Mouse (Mus musculus): ENCODE measurements at regions not wholly inside any gene's neighbourhood (a gene's known extent, or its start where the extent isn't known, plus 50 kb on each side); places are given as distances from the start of the nearest gene placed in this dataset.

DNA sequence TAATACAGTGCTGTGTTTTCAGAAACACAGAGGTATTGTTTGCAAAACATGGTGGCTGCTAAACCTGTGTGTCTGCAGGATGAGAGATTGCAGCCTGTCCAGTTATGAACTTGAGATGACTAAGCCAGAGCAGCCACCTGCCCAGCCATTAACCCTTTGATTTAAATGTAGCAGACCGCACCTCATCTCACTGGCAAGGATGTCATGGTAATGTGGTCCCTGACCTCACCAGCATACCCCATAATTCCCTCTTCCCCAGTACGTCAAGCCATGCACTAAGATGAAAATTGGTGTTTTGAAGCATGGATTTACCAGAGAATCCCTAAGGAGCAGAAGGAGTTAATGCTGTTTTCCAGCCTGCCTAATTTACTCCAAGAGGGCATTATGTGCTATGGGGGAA, 128.5 kb upstream of the Chl1 start:
- Histone ChIP-seq H3K27ac (ENCODE audit: control insufficient read depth, insufficient read depth, low read depth, low read length) (no peak overlapping the region), H3K36me3 (ENCODE audit: control insufficient read depth, insufficient read depth, low read length) (no peaks in the 10 kb centered on the region), H3K4me1 (ENCODE audit: control insufficient read depth, insufficient read depth, low read length) (no peaks in the 10 kb centered on the region), H3K27me3 (ENCODE audit: control insufficient read depth, insufficient read depth, low read length) (no peaks in the 10 kb centered on the region), H3K4me3 (ENCODE audit: control insufficient read depth, low read depth, low read length) (no peak overlapping the region)
- TF ChIP-seq CTCF (IDR thresholded peaks at IDR 0.05; ENCODE audit: control insufficient read depth, insufficient read depth, insufficient replicate concordance, low read depth, low read length), result no peak
- no peak for TF ChIP-seq POLR2A (IDR thresholded peaks at IDR 0.05; ENCODE audit: control insufficient read depth, low read depth, low read length)

DNA sequence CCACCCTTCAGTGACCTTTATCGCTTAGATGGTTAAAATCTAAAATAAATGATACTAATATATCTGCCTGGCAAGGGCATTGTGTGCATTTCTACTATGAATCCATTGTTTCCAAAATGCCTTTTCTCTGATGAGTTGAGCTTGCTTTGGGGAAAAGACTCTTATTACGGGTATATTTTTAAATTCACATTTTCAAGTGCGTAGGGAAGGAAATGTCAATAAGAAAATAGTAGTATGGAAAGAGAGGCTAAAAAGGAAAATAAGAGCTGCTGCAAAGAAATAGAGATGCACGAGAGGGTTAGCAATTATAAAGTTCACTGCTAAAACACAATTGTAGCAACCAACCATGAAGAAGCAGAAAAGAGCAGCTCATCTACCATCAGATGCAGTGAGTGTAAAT, 123.8 kb upstream of the Chl1 start:
- H3K4me3 ChIP-seq (ENCODE audit: control insufficient read depth, low read depth, low read length), result no peak overlapping the region
- H3K36me3 ChIP-seq (ENCODE audit: control insufficient read depth, insufficient read depth, low read length), result no peaks in the 10 kb centered on the region
- TF ChIP-seq CTCF (IDR thresholded peaks at IDR 0.05; ENCODE audit: control insufficient read depth, insufficient read depth, insufficient replicate concordance, low read depth, low read length) (no peak), POLR2A (IDR thresholded peaks at IDR 0.05; ENCODE audit: control insufficient read depth, low read depth, low read length) (no peak)
- H3K27ac ChIP-seq (ENCODE audit: control insufficient read depth, insufficient read depth, low read depth, low read length), result no peak overlapping the region
- H3K4me1 ChIP-seq (ENCODE audit: control insufficient read depth, insufficient read depth, low read length), result no peaks in the 10 kb centered on the region
- H3K27me3 ChIP-seq (ENCODE audit: control insufficient read depth, insufficient read depth, low read length), result no peaks in the 10 kb centered on the region

- Histone ChIP-seq H3K4me1 (ENCODE audit: control insufficient read depth, insufficient read depth, low read length) (no peaks in the 10 kb centered on the region), H3K27ac (ENCODE audit: control insufficient read depth, insufficient read depth, low read depth, low read length) (no peak overlapping the region)
Measured at GRCm38 (mm10) chr6:103405961-103406360, 104.4 kb upstream of the Chl1 start.

DNA sequence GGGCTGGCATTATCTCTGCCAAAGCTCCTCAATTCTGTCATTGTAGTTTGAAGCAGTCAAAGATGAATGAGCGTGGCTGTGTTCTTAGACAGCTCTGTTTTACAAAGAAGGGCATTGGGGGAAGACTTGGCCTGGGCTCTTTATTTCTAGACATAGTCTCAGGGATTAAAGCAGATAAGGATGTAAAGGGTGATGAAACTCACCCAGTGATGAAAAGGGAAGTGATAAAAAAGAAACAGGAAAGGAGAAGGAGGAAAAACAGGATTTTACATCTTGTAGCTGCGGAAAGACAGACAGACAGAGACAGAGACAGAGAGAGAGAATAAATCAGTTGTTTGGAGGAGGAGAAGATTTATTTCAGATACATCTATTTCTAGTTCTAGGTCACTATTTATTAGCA, 95.5 kb upstream of the Chl1 start:
- Histone ChIP-seq H3K36me3 (ENCODE audit: control insufficient read depth, insufficient read depth, low read length) (no peaks in the 10 kb centered on the region), H3K4me1 (ENCODE audit: control insufficient read depth, insufficient read depth, low read length) (no peaks in the 10 kb centered on the region)

More at GRCm38 (mm10) chr6:103405961-103406360, 104.4 kb upstream of the Chl1 start:
- Histone ChIP-seq H3K36me3 (ENCODE audit: control insufficient read depth, insufficient read depth, low read length) (no peaks in the 10 kb centered on the region), H3K27me3 (ENCODE audit: control insufficient read depth, insufficient read depth, low read length) (no peaks in the 10 kb centered on the region), H3K4me3 (ENCODE audit: control insufficient read depth, low read depth, low read length) (no peak overlapping the region)
- TF ChIP-seq CTCF (IDR thresholded peaks at IDR 0.05; ENCODE audit: control insufficient read depth, insufficient read depth, insufficient replicate concordance, low read depth, low read length) (no peak), POLR2A (IDR thresholded peaks at IDR 0.05; ENCODE audit: control insufficient read depth, low read depth, low read length) (no peak)

GRCm38 (mm10) chr6:103421013-103421933, 89.1 kb upstream of the Chl1 start:
- no peaks in the 10 kb centered on the region for H3K27me3 ChIP-seq (ENCODE audit: control insufficient read depth, insufficient read depth, low read length)
- no peaks in the 10 kb centered on the region for H3K4me1 ChIP-seq (ENCODE audit: control insufficient read depth, insufficient read depth, low read length)
- no peaks in the 10 kb centered on the region for H3K36me3 ChIP-seq (ENCODE audit: control insufficient read depth, insufficient read depth, low read length)
- H3K4me3 ChIP-seq (ENCODE audit: control insufficient read depth, low read depth, low read length), result no peak overlapping the region
- H3K27ac ChIP-seq (ENCODE audit: control insufficient read depth, insufficient read depth, low read depth, low read length), result no peak overlapping the region
- no peak for TF ChIP-seq POLR2A (IDR thresholded peaks at IDR 0.05; ENCODE audit: control insufficient read depth, low read depth, low read length)
- TF ChIP-seq CTCF (IDR thresholded peaks at IDR 0.05; ENCODE audit: control insufficient read depth, insufficient read depth, insufficient replicate concordance, low read depth, low read length), result no peak

More for the DNA sequence above, 95.5 kb upstream of the Chl1 start:
- Histone ChIP-seq H3K4me3 (ENCODE audit: control insufficient read depth, low read depth, low read length) (no peak overlapping the region), H3K27ac (ENCODE audit: control insufficient read depth, insufficient read depth, low read depth, low read length) (no peak overlapping the region), H3K27me3 (ENCODE audit: control insufficient read depth, insufficient read depth, low read length) (no peaks in the 10 kb centered on the region)
- TF ChIP-seq POLR2A (IDR thresholded peaks at IDR 0.05; ENCODE audit: control insufficient read depth, low read depth, low read length), result no peak
- TF ChIP-seq CTCF (IDR thresholded peaks at IDR 0.05; ENCODE audit: control insufficient read depth, insufficient read depth, insufficient replicate concordance, low read depth, low read length), result no peak

GRCm38 (mm10) chr6:103430933-103431594, 79.3 kb upstream of the Chl1 start:
- no peak for TF ChIP-seq POLR2A (IDR thresholded peaks at IDR 0.05; ENCODE audit: control insufficient read depth, low read depth, low read length)
- no peak for TF ChIP-seq CTCF (IDR thresholded peaks at IDR 0.05; ENCODE audit: control insufficient read depth, insufficient read depth, insufficient replicate concordance, low read depth, low read length)
- Histone ChIP-seq H3K4me3 (ENCODE audit: control insufficient read depth, low read depth, low read length) (no peak overlapping the region), H3K27me3 (ENCODE audit: control insufficient read depth, insufficient read depth, low read length) (no peaks in the 10 kb centered on the region), H3K4me1 (ENCODE audit: control insufficient read depth, insufficient read depth, low read length) (no peaks in the 10 kb centered on the region), H3K27ac (ENCODE audit: control insufficient read depth, insufficient read depth, low read depth, low read length) (no peak overlapping the region), H3K36me3 (ENCODE audit: control insufficient read depth, insufficient read depth, low read length) (no peaks in the 10 kb centered on the region)

DNA sequence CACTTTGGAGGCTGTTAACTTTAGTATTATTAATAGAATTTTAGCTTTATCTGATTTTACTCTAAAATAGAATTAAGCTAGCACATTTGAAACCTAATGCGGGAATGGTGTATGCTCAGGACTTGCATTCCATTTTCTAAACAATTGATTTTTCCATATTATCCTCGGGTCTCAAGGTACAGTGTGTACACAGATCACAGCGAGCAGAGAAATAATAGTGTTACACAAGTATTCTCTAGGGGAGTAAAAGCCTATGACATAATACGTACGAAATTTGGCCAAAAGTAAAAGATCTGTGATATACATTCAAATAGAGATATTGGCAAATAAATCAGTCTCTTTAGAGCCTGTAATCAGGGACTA, 78.8 kb upstream of the Chl1 start:
- H3K4me3 ChIP-seq (ENCODE audit: control insufficient read depth, low read depth, low read length), result no peak overlapping the region
- H3K27me3 ChIP-seq (ENCODE audit: control insufficient read depth, insufficient read depth, low read length), result no peaks in the 10 kb centered on the region
- TF ChIP-seq POLR2A (IDR thresholded peaks at IDR 0.05; ENCODE audit: control insufficient read depth, low read depth, low read length) (no peak), CTCF (IDR thresholded peaks at IDR 0.05; ENCODE audit: control insufficient read depth, insufficient read depth, insufficient replicate concordance, low read depth, low read length) (no peak)
- H3K4me1 ChIP-seq (ENCODE audit: control insufficient read depth, insufficient read depth, low read length), result no peaks in the 10 kb centered on the region
- H3K27ac ChIP-seq (ENCODE audit: control insufficient read depth, insufficient read depth, low read depth, low read length), result no peak overlapping the region
- no peaks in the 10 kb centered on the region for H3K36me3 ChIP-seq (ENCODE audit: control insufficient read depth, insufficient read depth, low read length)

Data from testis, adult 2 months (tissue).